Mouse (Mus musculus) embryo, embryonic 10 days (tissue): ENCODE results near the gene Dynll1.

ENCODE experiments used
- DNase-seq: peaks from one replicate; pipeline ENCODE4 v3.0.0-alpha.2; 2015; ENCODE audit warnings: low spot score

Dynll1 gene

DNA sequence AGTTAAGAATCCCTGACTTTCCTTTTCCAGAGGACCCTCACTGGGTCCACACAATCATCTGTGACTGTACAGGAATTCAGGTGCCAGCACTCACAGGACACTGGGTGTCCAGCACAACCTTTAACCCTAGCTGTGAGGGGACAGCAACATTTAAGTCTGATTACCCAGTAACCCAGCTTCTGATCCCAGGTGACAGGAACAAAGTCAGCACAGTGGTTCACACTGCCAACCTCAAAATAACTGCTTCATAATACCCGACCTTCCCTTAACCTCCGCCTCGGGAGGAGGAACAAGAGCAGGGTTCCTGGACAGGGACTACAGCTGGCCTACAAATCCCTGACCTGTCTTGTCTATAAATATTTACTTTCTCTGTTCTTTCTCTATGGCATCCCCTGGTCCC, 32.5 kb downstream of the Dynll1 start:
- DNase-seq: no peak

DNA sequence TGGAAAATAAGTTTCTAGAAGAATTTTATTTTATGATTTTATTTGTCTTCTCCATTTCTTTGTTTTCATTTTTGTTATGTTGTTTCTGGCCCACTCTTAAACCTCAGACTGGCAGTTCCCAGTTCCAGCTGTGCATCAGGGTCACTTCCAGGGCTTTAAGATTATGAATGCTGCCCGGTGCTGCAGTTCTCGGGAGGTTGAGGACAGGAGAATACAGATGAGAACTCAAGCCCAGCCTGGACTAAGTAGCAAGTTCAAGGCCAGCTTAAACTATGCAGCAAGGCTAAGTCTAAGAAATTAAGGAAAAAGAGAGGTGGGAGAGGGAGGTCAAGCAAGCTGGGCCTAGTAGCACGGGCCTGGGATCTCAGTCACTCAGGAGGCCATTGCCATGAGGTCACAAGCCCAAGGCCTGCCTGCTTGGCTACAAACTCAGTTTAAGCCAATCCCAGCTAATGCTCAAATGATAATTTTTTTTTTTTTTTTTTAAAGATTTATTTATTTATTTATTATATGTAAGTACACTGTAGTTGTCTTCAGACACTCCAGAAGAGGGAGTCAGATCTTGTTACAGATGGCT, 33.2 kb downstream of the Dynll1 start:
- DNase-seq: no peak

DNA sequence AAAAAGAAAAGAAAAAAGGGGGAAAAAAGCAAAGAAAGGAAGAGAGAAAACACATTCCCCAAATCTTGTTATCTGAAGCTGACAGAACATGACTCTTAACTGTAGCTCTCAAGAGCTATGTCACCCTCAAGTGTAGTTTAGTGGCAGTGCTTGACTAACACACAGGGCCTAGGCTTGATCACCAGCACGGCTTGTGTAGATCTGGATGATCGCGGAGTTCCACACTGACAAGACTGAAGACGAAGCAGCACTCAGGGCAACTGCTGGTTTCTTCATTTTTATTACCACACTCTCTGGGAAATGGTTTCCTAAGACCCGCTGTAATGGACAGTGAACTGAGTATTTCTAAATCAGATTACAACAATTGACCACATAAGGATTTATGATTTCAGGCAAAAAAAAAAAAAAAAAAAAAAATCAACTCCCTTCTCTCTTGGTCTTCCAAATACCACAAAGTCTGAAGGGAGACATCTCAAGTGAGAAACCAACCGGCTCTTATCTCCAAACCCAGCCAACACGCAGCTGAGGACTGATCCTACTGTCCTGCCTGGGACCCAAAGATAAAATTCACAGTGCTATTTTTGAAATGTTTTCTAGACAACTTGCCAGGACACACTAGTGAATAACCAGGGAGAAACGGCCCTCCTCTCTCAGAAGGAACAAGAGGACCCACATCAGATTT, 33.9 kb downstream of the Dynll1 start:
- DNase-seq: no peak

DNA sequence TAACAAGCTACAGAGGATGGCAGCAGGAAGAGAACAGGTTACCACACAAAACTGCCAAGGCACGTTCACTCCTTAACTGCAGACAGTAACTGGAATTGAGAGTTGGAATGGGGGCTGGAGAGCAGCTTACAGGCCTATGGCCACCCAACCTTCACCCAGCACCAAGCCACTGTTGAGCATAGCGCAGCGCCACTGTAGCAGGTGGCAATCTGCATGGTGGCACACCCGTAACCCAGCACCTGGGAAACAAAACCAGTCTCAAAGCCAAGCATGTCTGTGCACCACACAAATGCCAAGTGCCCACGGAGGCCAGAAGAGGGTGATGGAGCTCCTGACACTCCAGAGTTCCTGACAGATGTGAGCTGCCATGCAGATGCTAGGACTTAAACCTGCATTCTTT, 34.5 kb downstream of the Dynll1 start:
- no peak for DNase-seq

DNA sequence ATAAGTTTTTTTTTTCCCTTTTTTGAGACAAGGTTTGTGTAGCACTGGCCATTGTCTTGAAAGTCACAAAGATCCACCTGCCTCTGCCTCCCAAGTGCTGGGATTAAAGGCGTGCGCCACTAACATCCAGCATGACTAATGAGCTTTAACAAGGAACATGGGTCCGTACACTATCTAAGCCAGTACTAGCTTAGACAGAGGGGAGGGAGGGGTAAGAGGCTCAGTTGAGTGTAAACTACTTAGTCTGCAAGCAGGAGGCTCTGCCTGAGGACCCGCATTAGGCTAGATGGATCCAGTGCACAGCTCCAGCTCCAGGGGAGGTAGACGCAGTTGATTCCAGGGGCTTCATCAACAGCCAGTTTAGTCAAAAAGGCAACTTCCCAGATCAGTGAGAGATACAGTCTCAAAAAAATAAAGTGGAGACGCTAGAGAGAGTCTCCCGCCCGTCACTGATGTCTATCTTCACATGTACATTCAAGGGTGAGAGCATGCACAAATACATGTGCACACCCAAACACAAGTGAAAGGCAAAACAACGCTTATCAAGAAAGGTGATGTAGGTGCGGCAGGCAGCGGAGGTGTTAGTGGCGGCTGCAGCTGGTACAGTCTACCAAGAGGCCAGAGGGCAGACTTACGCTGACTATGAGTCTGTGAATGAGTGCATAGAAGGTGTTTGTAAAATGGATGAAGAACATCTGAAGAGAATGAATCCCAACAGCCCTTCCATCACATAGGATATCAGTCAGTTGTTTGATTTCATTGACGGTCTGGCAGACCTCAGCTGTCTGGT, 38.1 kb downstream of the Dynll1 start:
- no peak for DNase-seq

DNA sequence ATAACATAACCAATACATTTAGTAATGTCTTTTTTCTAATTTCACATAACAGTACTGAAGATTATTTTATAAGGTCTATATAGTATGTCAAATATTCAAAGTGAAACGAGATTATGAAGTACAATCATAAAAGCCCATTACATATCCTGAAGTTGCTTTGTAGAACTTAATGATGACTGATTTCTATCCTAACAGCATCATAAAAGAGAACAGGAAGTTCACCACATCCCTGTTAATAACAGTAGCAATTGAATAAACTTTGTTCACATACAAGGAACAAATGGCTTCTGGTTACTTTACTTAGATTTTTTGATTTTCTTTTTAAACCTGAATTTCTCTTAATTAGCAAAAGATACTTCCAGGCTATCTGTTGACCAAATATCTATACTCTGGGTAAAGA, 38.9 kb downstream of the Dynll1 start:
- no peak for DNase-seq

DNA sequence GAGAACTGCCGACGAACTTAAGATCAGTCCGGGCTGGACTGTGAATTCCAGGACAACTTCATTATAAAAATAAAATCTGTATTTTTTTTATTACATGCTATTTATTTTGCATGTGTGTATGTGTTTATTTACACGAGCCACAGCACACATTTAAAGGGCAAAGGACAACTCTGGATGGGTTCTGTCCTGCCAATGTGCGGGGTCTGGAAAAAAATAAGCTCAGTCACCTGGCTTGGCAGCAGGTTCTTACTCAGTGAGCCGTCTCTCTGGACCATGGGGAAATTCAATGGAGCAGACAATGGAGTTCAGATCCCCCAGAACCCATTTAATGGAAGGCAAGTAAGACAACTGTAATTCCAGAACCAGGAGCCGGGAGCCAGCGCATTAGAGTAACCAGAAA, 39.7 kb downstream of the Dynll1 start:
- no peak for DNase-seq

DNA sequence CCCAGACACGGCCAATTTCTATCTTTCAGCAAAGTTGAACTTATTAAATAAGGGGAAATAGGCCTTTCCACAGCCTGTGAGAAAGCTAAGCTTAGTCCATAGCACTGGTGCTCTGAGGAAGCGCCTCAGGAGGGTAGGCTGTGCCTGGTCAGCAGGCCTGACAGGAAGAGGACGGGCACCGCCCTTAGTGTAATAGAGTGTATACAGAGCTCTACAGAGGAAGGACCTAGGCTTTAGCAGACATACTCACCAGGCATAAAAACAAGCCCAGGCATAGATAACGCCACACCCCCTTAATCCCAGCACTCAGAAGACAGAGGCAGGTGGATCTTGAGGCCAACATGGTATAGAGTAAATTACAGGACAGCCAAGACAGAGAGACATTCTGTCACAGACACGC, 40.4 kb downstream of the Dynll1 start:
- DNase-seq: no peak

DNA sequence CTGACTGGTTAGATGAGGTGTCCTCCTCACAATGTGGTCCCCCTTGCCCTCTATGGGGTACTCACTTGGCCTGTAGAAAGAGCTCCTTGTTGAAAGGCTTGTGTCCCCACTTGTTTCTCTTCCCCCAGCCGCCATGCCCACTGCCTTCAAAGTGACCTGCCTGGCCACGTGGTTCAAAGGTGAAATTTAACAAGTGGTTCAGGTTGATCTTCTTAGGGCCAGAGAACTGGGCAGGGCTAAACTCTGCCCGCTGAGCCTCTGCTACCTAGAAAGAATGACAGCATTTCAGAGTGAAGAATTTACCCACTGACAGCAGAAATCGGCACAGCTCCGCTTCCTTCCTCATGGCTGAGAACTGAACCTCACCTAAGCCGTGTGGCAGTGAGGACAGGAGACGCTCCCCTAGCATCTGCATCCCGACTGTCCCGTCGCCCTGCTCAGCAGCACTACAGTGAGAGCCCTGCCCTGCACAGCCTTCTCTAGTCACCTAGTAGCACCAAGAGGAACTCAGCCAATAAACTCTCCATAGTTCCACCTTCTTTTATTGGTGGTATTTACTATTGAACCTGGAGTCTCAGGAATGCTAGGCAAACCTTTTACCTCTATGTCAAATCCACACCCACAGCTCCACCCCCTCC, 43.8 kb downstream of the Dynll1 start:
- DNase-seq: no peak

DNA sequence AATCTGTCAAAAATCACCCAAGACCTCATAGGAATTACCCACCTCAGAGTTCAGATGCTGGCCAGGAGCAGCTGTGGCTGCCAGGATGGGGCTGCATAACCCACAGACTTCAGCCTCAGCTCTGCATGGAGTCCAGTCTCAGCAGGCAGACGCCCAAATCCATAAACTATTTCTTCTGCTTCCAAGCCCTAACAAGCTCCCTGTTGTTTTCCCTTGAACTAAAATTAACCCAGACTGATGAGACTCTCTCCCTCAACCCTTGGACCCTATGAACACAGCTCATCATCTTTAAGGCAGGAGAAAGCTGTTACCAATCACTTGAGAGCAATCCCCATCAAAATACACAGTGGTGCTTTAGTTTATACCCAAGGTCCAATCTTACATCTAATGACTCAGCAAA, 45.3 kb downstream of the Dynll1 start:
- no peak for DNase-seq
